Mouse (Mus musculus): ENCODE measurements around the gene Etl4. TPM values are rescaled to one million over a fixed set of nuclear protein-coding genes. Genes with fewer than 3 reads are reported as not detected.

Etl4 gene
- polyA plus RNA-seq, 1 experiment from 2014 or later = 12.7 TPM

GRCm38 (mm10) chr2:20571940-20572339 lies 662.4 kb downstream of the Etl4 start:
- no peaks in the 10 kb centered on the region for H3K4me1 ChIP-seq
- no peak overlapping the region for H3K4me3 ChIP-seq
- no peaks in the 10 kb centered on the region for H3K27me3 ChIP-seq (replicated peaks)
- 88% methylated on average over 1 of the region's 1 CpGs for WGBS
- H3K36me3 ChIP-seq = no peaks in the 10 kb centered on the region
- no peak overlapping the region for H3K9ac ChIP-seq
- H3K27ac ChIP-seq = no peak overlapping the region
- ATAC-seq (ENCODE audit: low FRiP score, low read depth) = no peak
- no peaks in the 10 kb centered on the region for H3K9me3 ChIP-seq
- no peak overlapping the region for H3K4me2 ChIP-seq (replicated peaks)

- no peak overlapping the region for H3K4me2 ChIP-seq (replicated peaks)
- H3K4me3 ChIP-seq = no peak overlapping the region
- 93% methylated on average over 3 of the region's 3 CpGs for whole genome bisulfite sequencing
- H3K9me3 ChIP-seq = no peaks in the 10 kb centered on the region
- H3K36me3 ChIP-seq = no peaks in the 10 kb centered on the region
- H3K27ac ChIP-seq = no peak overlapping the region
- ATAC-seq (ENCODE audit: low FRiP score, low read depth) = no peak
- H3K4me1 ChIP-seq = no peaks in the 10 kb centered on the region
- no peak overlapping the region for H3K9ac ChIP-seq
- no peaks in the 10 kb centered on the region for H3K27me3 ChIP-seq (replicated peaks)
These were observed 670.8 kb downstream of the Etl4 start for GRCm38 (mm10) chr2:20580331-20580730.

GRCm38 (mm10) chr2:20583032-20583431 lies 673.5 kb downstream of the Etl4 start:
- no peak overlapping the region for H3K9ac ChIP-seq
- H3K9me3 ChIP-seq = peaks cover 4% of the 10 kb centered on the region; the same call in 1 of the 2 replicates
- no peak overlapping the region for H3K4me2 ChIP-seq (replicated peaks)
- no peak for ATAC-seq (ENCODE audit: low FRiP score, low read depth)
- no peaks in the 10 kb centered on the region for H3K4me1 ChIP-seq
- H3K4me3 ChIP-seq = no peak overlapping the region
- no peaks in the 10 kb centered on the region for H3K36me3 ChIP-seq
- H3K27me3 ChIP-seq (replicated peaks) = no peaks in the 10 kb centered on the region
- H3K27ac ChIP-seq = no peak overlapping the region

- no peak overlapping the region for H3K4me2 ChIP-seq (replicated peaks)
- no peaks in the 10 kb centered on the region for H3K36me3 ChIP-seq
- H3K9ac ChIP-seq = no peak overlapping the region
- no peak overlapping the region for H3K27ac ChIP-seq
- ATAC-seq (ENCODE audit: low FRiP score, low read depth) = no peak
- H3K4me1 ChIP-seq = no peaks in the 10 kb centered on the region
- H3K27me3 ChIP-seq (replicated peaks) = no peaks in the 10 kb centered on the region
- H3K9me3 ChIP-seq = peaks cover 4% of the 10 kb centered on the region; the same call in 1 of the 2 replicates
- H3K4me3 ChIP-seq = no peak overlapping the region
- 94% methylated on average over 6 of the region's 6 CpGs for WGBS
These were observed 674.1 kb downstream of the Etl4 start for GRCm38 (mm10) chr2:20583562-20584153.

GRCm38 (mm10) chr2:20587913-20588312 lies 678.3 kb downstream of the Etl4 start:
- no peak overlapping the region for H3K4me2 ChIP-seq (replicated peaks)
- H3K9me3 ChIP-seq = peaks cover 4% of the 10 kb centered on the region; the same call in 1 of the 2 replicates
- H3K36me3 ChIP-seq = no peaks in the 10 kb centered on the region
- no peaks in the 10 kb centered on the region for H3K27me3 ChIP-seq (replicated peaks)
- H3K4me3 ChIP-seq = no peak overlapping the region
- H3K27ac ChIP-seq = no peak overlapping the region
- no peaks in the 10 kb centered on the region for H3K4me1 ChIP-seq
- H3K9ac ChIP-seq = no peak overlapping the region
- WGBS = 97% methylated on average over 2 of the region's 2 CpGs
- no peak for ATAC-seq (ENCODE audit: low FRiP score, low read depth)

- no peak overlapping the region for H3K4me3 ChIP-seq
- no peaks in the 10 kb centered on the region for H3K36me3 ChIP-seq
- H3K4me2 ChIP-seq (replicated peaks) = no peak overlapping the region
- H3K9ac ChIP-seq = no peak overlapping the region
- no peak overlapping the region for H3K27ac ChIP-seq
- H3K4me1 ChIP-seq = no peaks in the 10 kb centered on the region
- H3K9me3 ChIP-seq = peaks cover 4% of the 10 kb centered on the region; the same call in 1 of the 2 replicates
- H3K27me3 ChIP-seq (replicated peaks) = no peaks in the 10 kb centered on the region
- no peak for ATAC-seq (ENCODE audit: low FRiP score, low read depth)
These were observed 679.1 kb downstream of the Etl4 start for GRCm38 (mm10) chr2:20588631-20589030.

GRCm38 (mm10) chr2:20594129-20594528 lies 684.5 kb downstream of the Etl4 start:
- Histone ChIP-seq H3K9ac (no peak overlapping the region), H3K9me3 (no peaks in the 10 kb centered on the region), H3K4me3 (no peak overlapping the region), H3K27me3 (replicated peaks) (no peaks in the 10 kb centered on the region), H3K4me2 (replicated peaks) (no peak overlapping the region), H3K36me3 (no peaks in the 10 kb centered on the region), H3K4me1 (no peaks in the 10 kb centered on the region), H3K27ac (no peak overlapping the region)
- 84% methylated on average over 2 of the region's 2 CpGs for WGBS
- ATAC-seq (ENCODE audit: low FRiP score, low read depth) = no peak

GRCm38 (mm10) chr2:20595000-20595399 lies 685.4 kb downstream of the Etl4 start:
- Histone ChIP-seq H3K9ac (no peak overlapping the region), H3K4me1 (no peaks in the 10 kb centered on the region), H3K9me3 (no peaks in the 10 kb centered on the region), H3K36me3 (no peaks in the 10 kb centered on the region), H3K4me3 (no peak overlapping the region), H3K27me3 (replicated peaks) (no peaks in the 10 kb centered on the region), H3K27ac (no peak overlapping the region), H3K4me2 (replicated peaks) (no peak overlapping the region)
- 85% methylated on average over 3 of the region's 3 CpGs for WGBS
- ATAC-seq (ENCODE audit: low FRiP score, low read depth) = no peak

- H3K27me3 ChIP-seq (replicated peaks) = no peaks in the 10 kb centered on the region
- H3K27ac ChIP-seq = no peak overlapping the region
- no peak overlapping the region for H3K4me2 ChIP-seq (replicated peaks)
- H3K4me1 ChIP-seq = no peaks in the 10 kb centered on the region
- 96% methylated on average over 3 of the region's 3 CpGs for WGBS
- ATAC-seq (ENCODE audit: low FRiP score, low read depth) = no peak
- H3K9ac ChIP-seq = no peak overlapping the region
- no peaks in the 10 kb centered on the region for H3K36me3 ChIP-seq
- no peaks in the 10 kb centered on the region for H3K9me3 ChIP-seq
- H3K4me3 ChIP-seq = no peak overlapping the region
These were observed 687.0 kb downstream of the Etl4 start for GRCm38 (mm10) chr2:20596558-20596957.

- Histone ChIP-seq H3K4me3 (no peak overlapping the region), H3K4me1 (no peaks in the 10 kb centered on the region), H3K9me3 (no peaks in the 10 kb centered on the region), H3K9ac (no peak overlapping the region), H3K36me3 (no peaks in the 10 kb centered on the region), H3K27me3 (replicated peaks) (no peaks in the 10 kb centered on the region), H3K27ac (no peak overlapping the region), H3K4me2 (replicated peaks) (no peak overlapping the region)
- ATAC-seq (ENCODE audit: low FRiP score, low read depth) = no peak
- 44% methylated on average over 2 of the region's 2 CpGs for WGBS
These were observed 687.6 kb downstream of the Etl4 start for GRCm38 (mm10) chr2:20597193-20597592.

GRCm38 (mm10) chr2:20602656-20603055 lies 693.1 kb downstream of the Etl4 start:
- H3K36me3 ChIP-seq = no peaks in the 10 kb centered on the region
- 90% methylated on average over 2 of the region's 2 CpGs for WGBS
- ATAC-seq (ENCODE audit: low FRiP score, low read depth) = no peak
- no peak overlapping the region for H3K27ac ChIP-seq
- no peaks in the 10 kb centered on the region for H3K9me3 ChIP-seq
- no peak overlapping the region for H3K4me2 ChIP-seq (replicated peaks)
- no peaks in the 10 kb centered on the region for H3K27me3 ChIP-seq (replicated peaks)
- no peak overlapping the region for H3K9ac ChIP-seq
- no peak overlapping the region for H3K4me3 ChIP-seq
- no peaks in the 10 kb centered on the region for H3K4me1 ChIP-seq

- Histone ChIP-seq H3K27me3 (replicated peaks) (no peaks in the 10 kb centered on the region), H3K4me3 (no peak overlapping the region), H3K9ac (no peak overlapping the region), H3K27ac (no peak overlapping the region), H3K4me1 (no peaks in the 10 kb centered on the region), H3K4me2 (replicated peaks) (no peak overlapping the region), H3K9me3 (no peaks in the 10 kb centered on the region), H3K36me3 (no peaks in the 10 kb centered on the region)
- 90% methylated on average over 6 of the region's 6 CpGs for WGBS
- no peak for ATAC-seq (ENCODE audit: low FRiP score, low read depth)
These were observed 694.0 kb downstream of the Etl4 start for GRCm38 (mm10) chr2:20603536-20603935.

GRCm38 (mm10) chr2:20603991-20604390 lies 694.4 kb downstream of the Etl4 start:
- Histone ChIP-seq H3K9ac (no peak overlapping the region), H3K9me3 (no peaks in the 10 kb centered on the region), H3K4me1 (no peaks in the 10 kb centered on the region), H3K36me3 (no peaks in the 10 kb centered on the region), H3K4me2 (replicated peaks) (no peak overlapping the region), H3K27ac (no peak overlapping the region), H3K27me3 (replicated peaks) (no peaks in the 10 kb centered on the region), H3K4me3 (no peak overlapping the region)
- 79% methylated on average over 6 of the region's 6 CpGs for WGBS
- no peak for ATAC-seq (ENCODE audit: low FRiP score, low read depth)

Measured in neural tube, embryonic 12.5 days (tissue).